Mouse (Mus musculus) activated CD4-positive, CD25-positive, alpha-beta regulatory T cell, adult 4 months (primary cell): ENCODE results near the gene Zfp786. TPM values are rescaled to one million over a fixed set of nuclear protein-coding genes. Genes with fewer than 3 reads are reported as not detected.
"Not testable (repeated sequence)": the region's sequence is repeated elsewhere in the genome, so short reads cannot be mapped to it uniquely, and the experiment has no call there.

Experiments
- ATAC-seq: one replicate; pipeline ENCODE4 v1.8.0; 2017
- polyA plus RNA-seq, 2 experiments: library from polyadenylated mRNA; unstranded; fragments of 100-300 nt; shearing (Covaris generic); gene quantifications; one replicate each; pipeline ENCODE4 v1.2.1; 2017

The Zfp786 gene
- polyA plus RNA-seq, 2 experiments from 2014 or later: not detected

- no peak for ATAC-seq
Observed at GRCm38 (mm10) chr6:47780576-47781013, 50.1 kb downstream of the Zfp786 start.

- not testable (repeated sequence) for ATAC-seq
Observed at GRCm38 (mm10) chr6:47771760-47772159, 58.9 kb downstream of the Zfp786 start.

DNA sequence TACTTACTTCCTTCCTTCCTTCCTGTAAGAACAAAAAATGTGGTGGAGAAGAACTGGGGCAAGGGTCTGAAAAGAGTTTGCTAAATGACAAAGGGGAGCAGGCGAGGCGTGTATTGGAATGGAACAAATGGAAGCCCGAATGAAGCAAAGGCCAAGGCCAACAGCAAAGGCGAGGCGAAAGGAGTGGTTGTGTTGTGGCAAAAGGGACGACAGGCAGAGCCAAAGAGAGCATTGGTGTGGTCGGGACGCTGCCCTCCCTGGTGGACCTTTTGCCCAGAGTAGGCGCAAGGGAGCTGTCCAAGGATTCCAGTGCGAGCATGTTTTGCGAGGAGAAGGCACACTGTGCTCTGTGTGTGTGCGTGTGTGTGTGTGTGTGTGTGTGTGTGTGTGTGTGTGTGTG is 59.6 kb downstream of the Zfp786 start:
- not testable (repeated sequence) for ATAC-seq

DNA sequence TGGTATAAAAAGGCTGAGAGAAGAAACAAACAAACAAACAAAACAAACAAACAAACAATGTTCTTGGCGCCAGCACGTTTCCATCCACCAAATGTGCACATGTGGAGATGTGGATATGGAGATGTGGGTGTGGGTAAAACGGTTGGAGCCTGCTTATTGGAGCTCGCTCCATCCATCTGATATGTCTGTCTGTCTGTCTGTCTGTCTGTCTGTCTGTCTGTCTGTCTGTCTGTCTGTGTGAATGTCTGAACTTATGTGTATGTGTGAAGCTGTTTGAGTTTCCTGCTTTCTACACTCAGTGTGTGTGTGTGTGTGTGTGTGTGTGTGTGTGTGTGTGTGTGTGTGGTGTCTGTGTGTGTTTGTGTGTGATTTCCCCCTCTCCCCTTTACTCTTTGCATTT is 60.8 kb downstream of the Zfp786 start:
- not testable (repeated sequence) for ATAC-seq

Other genes with a start within 250 kb of the Zfp786 start
- 10 to 100 TPM; 47.7 to 50.9 TPM for gene Ezh2, start 235.5 kb downstream of the Zfp786 start, polyA plus RNA-seq
- gene Pdia4, start 17.4 kb downstream of the Zfp786 start, polyA plus RNA-seq: 100 to 1,000 TPM; 160 to 172 TPM
- gene Zfp398, start 4.8 kb upstream of the Zfp786 start, polyA plus RNA-seq: 10 to 100 TPM; 10.2 to 11.4 TPM
- 1 to 10 TPM; 2.8 TPM for gene Zfp282, start 46.3 kb upstream of the Zfp786 start, polyA plus RNA-seq
- gene Zfp212, start 89.6 kb upstream of the Zfp786 start, polyA plus RNA-seq: 10 to 100 TPM; 14.6 to 15.2 TPM
- 10 to 100 TPM; 12.5 to 15.6 TPM for gene Zfp956, start 122.5 kb upstream of the Zfp786 start, polyA plus RNA-seq
- gene Zfp777, start 218.0 kb upstream of the Zfp786 start, polyA plus RNA-seq: 1 to 10 TPM; 5.1 to 5.3 TPM